Mouse (Mus musculus) hematopoietic stem cell, adult 5-6 weeks (primary cell): Measurements from ENCODE around the gene Rhoa. TPM values are rescaled to one million over a fixed set of nuclear protein-coding genes. Genes with fewer than 3 reads are reported as not detected.
A peak's percentile ranks its signal among the peaks of the same experiment; 100 is the strongest.

ENCODE experiments used
- ATAC-seq, 2 experiments: fragments of 125-278 bp in 1 of 2; replicated peaks in 1 of 2; 2 replicates each; pipeline ENCODE4 v1.8.0; 2016 to 2017; ENCODE audit warnings: inconsistent platforms in 2 of 2, mild to moderate bottlenecking in 2 of 2, moderate number of reproducible peaks in 2 of 2, low read depth in 1 of 2, moderate TSS enrichment in 1 of 2; ENCODE audit not compliant: low FRiP score in 2 of 2, poor library complexity in 2 of 2, severe bottlenecking in 2 of 2, insufficient read depth in 1 of 2, low TSS enrichment in 1 of 2
- total RNA-seq: library from RNA; stranded (forward); fragments of 172-1452, 232-1000 nt; gene quantifications from 2 replicates; pipeline ENCODE4 v1.2.3, GENCODE M21; 2017

Gene Rhoa
- total RNA-seq, 1 experiment from 2014 or later, result 320 TPM

- ATAC-seq, result no peak
These were observed 18.9 kb downstream of the Rhoa start for GRCm38 (mm10) chr9:108324784-108325183.

DNA sequence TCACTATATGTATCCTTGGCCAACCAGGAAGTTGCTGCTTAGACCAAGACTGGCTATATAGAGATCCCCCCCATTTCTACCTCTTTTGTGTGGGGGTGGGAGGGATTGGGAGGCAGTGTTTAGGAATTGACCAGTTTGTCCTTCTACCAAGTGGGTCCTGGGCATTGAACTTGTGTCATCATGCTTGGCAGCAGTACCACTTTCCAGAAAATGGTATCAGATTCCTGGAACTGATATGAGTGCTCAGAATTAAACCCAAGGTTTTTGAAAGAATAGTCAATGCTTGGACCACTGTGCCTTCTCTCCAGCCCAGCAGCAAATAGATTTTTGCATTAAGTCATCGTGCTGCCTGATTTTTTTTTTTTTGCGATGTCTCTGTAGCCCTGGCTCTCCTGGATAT lies 19.9 kb downstream of the Rhoa start:
- no peak for ATAC-seq

DNA sequence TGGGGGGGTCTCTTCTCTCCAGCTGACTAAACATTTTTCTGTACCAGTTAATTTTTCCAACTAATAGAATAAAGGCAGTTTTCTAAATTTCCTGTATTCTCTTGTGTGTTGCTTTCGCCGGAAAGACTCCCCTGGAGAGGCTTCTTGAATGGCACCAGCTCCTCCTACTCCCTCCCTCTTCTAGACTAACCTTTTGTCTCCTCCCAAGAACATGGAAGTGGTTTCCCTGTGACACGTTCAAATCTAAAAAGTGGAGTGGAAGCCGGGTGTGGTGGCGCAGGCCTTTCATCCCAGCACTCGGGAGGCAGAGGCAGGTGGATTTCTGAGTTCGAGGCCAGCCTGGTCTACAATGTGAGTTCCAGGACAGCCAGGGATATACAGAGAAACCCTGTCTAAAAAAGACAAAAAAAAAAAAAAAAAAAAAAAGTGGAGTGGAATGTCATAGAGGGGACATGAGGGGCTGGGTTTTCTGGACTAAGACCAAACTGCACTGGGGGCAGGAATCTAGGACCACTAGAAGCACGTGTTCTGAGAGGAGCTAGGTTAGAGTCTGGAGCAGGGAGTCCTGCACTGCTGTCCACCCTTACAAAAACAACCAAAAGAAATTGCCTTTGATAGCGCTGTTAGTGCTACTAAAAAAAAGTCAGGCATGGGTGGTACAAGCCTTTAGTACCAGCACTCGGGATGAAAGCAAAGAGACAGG lies 32.1 kb downstream of the Rhoa start:
- no peak for ATAC-seq

DNA sequence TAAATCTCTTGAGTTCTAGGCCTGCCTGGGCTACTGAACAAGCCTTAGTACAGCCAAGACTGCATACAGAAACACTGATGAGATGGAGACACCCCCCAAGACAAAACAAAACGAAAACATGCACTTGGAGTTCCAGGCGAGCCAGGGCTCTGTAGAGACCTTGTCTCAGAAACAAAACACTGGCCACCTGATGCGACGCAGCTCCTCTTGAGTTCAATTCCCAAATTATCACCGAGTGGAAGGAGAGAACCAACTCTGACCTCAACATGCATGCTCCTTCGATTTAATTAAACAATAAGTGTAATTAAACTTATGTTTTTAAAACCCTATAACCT lies 32.6 kb downstream of the Rhoa start:
- no peak for ATAC-seq

DNA sequence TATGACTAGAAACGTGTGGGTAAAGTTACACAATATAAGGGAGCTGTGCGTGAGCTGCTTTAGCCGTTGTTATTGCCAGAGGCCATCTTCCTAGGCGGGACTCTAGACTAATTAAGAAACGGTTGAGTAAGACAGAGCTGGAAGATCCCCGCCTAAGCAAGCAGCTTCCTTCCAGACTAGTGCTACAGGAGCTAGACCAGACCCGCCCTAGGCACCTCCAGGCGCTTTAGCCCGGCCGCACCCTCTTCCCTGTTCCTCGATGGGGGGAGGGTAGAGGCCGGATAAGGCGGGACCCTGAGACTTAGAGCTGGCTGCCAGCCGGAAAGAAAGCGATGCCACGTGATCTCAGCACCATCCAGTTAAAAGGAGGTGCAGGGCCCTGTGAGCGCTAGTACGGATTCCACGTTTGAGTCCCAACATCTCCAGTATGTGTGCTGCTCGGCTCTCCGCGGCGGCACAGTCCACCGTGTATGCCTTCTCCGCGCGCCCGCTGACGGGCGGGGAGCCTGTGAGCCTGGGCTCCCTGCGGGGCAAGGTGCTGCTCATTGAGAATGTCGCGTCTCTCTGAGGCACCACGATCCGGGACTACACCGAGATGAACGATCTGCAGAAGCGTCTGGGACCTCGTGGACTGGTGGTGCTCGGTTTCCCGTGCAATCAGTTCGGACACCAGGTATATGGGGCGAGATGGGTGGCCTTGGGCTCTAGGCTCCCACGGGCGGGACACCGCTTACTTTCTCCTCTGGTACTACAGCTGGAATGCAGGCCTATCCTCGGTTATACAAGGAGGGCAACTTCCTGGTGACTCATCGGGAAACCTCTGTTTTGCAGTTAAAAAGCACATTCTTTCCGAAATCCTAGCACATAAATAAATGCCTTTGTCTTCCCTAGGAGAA lies 33.2 kb downstream of the Rhoa start, which contains the start of gene Gpx1:
Gpx1 (plus strand) TSS at position 18 of the 896 bp plus-strand sequence.
- peak; percentile 83 to 87 for ATAC-seq

DNA sequence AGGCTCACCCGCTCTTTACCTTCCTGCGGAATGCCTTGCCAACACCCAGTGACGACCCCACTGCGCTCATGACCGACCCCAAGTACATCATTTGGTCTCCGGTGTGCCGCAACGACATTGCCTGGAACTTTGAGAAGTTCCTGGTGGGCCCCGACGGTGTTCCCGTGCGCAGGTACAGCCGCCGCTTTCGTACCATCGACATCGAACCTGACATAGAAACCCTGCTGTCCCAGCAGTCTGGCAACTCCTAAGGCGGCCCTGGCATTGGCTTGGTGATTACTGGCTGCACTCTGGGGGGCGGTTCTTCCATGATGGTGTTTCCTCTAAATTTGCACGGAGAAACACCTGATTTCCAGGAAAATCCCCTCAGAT lies 33.9 kb downstream of the Rhoa start:
- no peak for ATAC-seq

DNA sequence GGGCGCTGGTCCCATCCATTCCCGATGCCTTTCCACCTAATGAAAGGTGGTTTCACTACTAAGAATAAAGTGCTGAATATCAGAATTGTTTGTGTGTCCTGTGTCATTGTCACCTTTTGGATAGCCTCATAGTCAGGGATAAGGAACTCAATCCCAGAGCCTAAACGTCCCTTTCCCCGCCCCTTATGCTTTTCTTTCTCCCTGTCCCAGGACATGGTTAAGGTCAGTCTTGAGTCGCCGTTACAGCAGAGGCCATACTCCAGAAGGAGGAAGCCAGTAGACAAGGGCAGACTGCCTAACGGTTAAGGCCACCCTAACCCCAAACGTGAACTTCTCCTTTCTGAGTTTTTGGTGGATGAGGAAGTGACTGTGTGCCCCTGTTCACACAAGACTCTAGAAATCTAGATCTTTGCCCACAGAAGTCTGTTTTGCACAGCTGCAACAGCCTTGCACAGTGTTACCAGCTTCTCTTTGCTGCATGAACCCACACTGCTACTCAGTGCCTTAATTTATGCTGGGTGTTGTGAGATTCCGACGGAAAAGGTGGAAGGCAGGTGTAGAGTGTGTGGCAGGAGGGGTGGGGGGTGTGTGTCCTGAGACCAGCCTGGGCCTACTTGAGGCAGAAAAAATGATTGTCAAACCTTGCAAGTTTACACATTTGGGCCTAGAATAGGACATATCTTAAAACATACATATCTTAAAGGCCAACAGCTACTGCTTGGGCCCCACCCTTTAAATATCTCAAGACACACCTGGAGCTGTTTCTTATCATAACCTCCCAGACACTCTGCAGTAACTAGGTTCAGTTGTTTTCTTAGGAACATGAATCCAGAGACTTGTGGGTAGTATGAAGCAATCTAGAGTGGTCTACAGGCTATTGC lies 34.6 kb downstream of the Rhoa start:
- ATAC-seq, result peak; percentile 57 to 68

- ATAC-seq, result no peak
These were observed 35.2 kb downstream of the Rhoa start for GRCm38 (mm10) chr9:108341139-108341475.

DNA sequence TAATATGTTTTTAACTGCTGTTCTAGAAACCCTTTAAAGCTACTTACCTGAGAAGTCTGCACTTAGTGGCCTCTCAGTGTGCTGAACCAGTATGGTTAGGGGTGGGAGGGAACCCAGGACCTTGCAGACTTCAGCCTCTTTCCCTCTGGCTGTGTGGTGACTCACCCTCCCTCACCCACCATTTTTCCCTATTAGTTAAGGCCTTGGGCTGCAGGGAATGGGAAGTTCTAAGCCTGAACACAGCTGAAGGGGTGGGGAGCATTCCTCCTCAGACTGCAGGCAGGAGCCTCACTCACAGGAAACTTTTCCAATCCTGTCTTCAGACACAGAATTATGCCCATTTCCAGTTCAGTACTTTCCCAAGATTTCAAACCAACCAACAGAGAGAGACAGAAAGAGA lies 35.9 kb downstream of the Rhoa start:
- no peak for ATAC-seq

- peak in 1 of 2 experiments; percentile 11; a peak in 1 of 4 replicates for ATAC-seq
These were observed 36.4 kb downstream of the Rhoa start for GRCm38 (mm10) chr9:108342301-108342831.

GRCm38 (mm10) chr9:108343331-108343730 lies 37.4 kb downstream of the Rhoa start:
- ATAC-seq, result no peak

GRCm38 (mm10) chr9:108343835-108344234 lies 37.9 kb downstream of the Rhoa start:
- no peak for ATAC-seq

GRCm38 (mm10) chr9:108344471-108344870 lies 38.5 kb downstream of the Rhoa start:
- ATAC-seq, result no peak

GRCm38 (mm10) chr9:108347024-108347423 lies 41.1 kb downstream of the Rhoa start:
- ATAC-seq, result no peak

- ATAC-seq, result peak; percentile 83 to 87
These were observed 41.8 kb downstream of the Rhoa start, which contains the start of gene Usp4 for GRCm38 (mm10) chr9:108347540-108348289. TSS of gene Usp4 (plus strand) at chr9:108347853.

DNA sequence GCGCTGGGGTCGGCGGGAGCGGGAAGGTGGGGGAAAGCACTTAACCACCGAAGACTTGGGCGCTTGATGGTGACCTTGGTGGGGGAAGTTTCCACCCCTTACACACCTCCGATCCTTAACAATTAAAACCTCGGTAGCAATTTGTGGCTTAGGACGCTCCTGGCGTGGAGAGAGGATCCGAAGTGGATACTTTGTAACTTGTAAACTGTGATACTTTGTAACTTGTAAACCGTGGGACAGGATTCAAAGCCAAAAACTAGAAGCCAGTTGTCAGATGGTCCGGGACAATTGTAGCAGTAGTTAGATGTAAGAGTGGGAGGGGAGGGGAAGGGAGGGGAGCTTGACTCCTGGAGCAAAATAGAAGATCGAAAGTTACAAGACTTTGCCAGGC lies 42.4 kb downstream of the Rhoa start:
- ATAC-seq, result 0 out of 4 replicates have a peak, but pooled peaks of 1 of the 2 experiments have one; percentile 9

GRCm38 (mm10) chr9:108349727-108350126 lies 43.8 kb downstream of the Rhoa start:
- no peak for ATAC-seq
